Mouse (Mus musculus) urinary bladder, adult 18-20 months (tissue): ENCODE data around the gene Tfam.

Experiments used
- DNase-seq, 2 experiments: peaks; one replicate each; pipeline ENCODE4 v3.0.0; 2022; ENCODE audit warnings: low spot score in 2 of 2, mixed read lengths in 2 of 2

The Tfam gene

GRCm38 (mm10) chr10:71238240-71238554 is at the start of gene Tfam:
Gene Tfam (minus strand): TSS chr10:71238280.
- no peak for DNase-seq

GRCm38 (mm10) chr10:71285126-71285580 is 47.1 kb upstream of the Tfam start, which contains the start of gene Ube2d1:
Gene Ube2d1 (minus strand): TSS chr10:71285262.
- peak; percentile 83 to 87 for DNase-seq

GRCm38 (mm10) chr10:71284511-71285125 is 46.5 kb upstream of the Tfam start:
- no peak for DNase-seq

- DNase-seq: no peak
Measured at GRCm38 (mm10) chr10:71284131-71284510, 46.0 kb upstream of the Tfam start.

- no peak for DNase-seq
Measured at GRCm38 (mm10) chr10:71273008-71273739, 35.1 kb upstream of the Tfam start.

- no peak for DNase-seq
Measured at GRCm38 (mm10) chr10:71267973-71268372, 29.9 kb upstream of the Tfam start.

GRCm38 (mm10) chr10:71267511-71267910 is 29.4 kb upstream of the Tfam start:
- no peak for DNase-seq

GRCm38 (mm10) chr10:71265067-71265466 is 27.0 kb upstream of the Tfam start:
- DNase-seq: no peak

GRCm38 (mm10) chr10:71261637-71262036 is 23.6 kb upstream of the Tfam start:
- no peak for DNase-seq

GRCm38 (mm10) chr10:71258943-71259342 is 20.9 kb upstream of the Tfam start:
- no peak for DNase-seq

- no peak for DNase-seq
Measured at GRCm38 (mm10) chr10:71258516-71258915, 20.4 kb upstream of the Tfam start.

- DNase-seq: no peak
Measured at GRCm38 (mm10) chr10:71253147-71253546, 15.1 kb upstream of the Tfam start.

GRCm38 (mm10) chr10:71252421-71252820 is 14.3 kb upstream of the Tfam start:
- DNase-seq: no peak

GRCm38 (mm10) chr10:71251846-71252245 is 13.8 kb upstream of the Tfam start:
- no peak for DNase-seq

GRCm38 (mm10) chr10:71251256-71251655 is 13.2 kb upstream of the Tfam start:
- DNase-seq: no peak

- no peak for DNase-seq
Measured at GRCm38 (mm10) chr10:71250472-71250871, 12.4 kb upstream of the Tfam start.

- DNase-seq: no peak
Measured at GRCm38 (mm10) chr10:71249086-71249880, 11.2 kb upstream of the Tfam start.

GRCm38 (mm10) chr10:71246956-71247355 is 8.9 kb upstream of the Tfam start:
- DNase-seq: no peak

- DNase-seq: no peak
Measured at GRCm38 (mm10) chr10:71239479-71240120, 1.5 kb upstream of the Tfam start.

- DNase-seq: peak; percentile 92 to 97
Measured at GRCm38 (mm10) chr10:71237516-71238239, 402 bp downstream of the Tfam start.

GRCm38 (mm10) chr10:71234071-71234470 is 4.0 kb downstream of the Tfam start:
- no peak for DNase-seq
